Mouse (Mus musculus): ENCODE measurements around the gene Cenpe. TPM values are rescaled to one million over a fixed set of nuclear protein-coding genes. Genes with fewer than 3 reads are reported as not detected.

The Cenpe gene
- total RNA-seq, 2 experiments from 2014 or later = 7.5 to 9.0 TPM

Other genes starting within 250 kb of the Cenpe start
- gene Bdh2, start 68.7 kb downstream of the Cenpe start, total RNA-seq (2021) = 1 to 10 TPM; 2.8 to 3.5 TPM
- gene Slc9b2, start 95.2 kb downstream of the Cenpe start, total RNA-seq (2021) = 1 to 10 TPM; 1.8 to 4.2 TPM
- gene Slc9b1, start 135.5 kb downstream of the Cenpe start, total RNA-seq (2021) = under 1 TPM; 0.45 to 0.84 TPM
- gene Cisd2, start 211.4 kb downstream of the Cenpe start, total RNA-seq (2021) = 10 to 100 TPM; 27.0 to 30.2 TPM
- 100 to 1,000 TPM; 350 to 358 TPM for gene Ube2d3, start 225.6 kb downstream of the Cenpe start, total RNA-seq (2021)